Mouse (Mus musculus) MEL (cell line): ENCODE measurements around the gene Chst4.

ENCODE experiments used
- ETS1 ChIP-seq: IDR thresholded peaks from 2 replicates; pipeline ENCODE4 v1.6.1; 2012; ENCODE audit warnings: low read depth, mild to moderate bottlenecking, inconsistent platforms, low read length, improper control_type of control experiment, moderate library complexity
- MAFK ChIP-seq: IDR thresholded peaks from 2 replicates; pipeline ENCODE4 v1.6.1; 2011; ENCODE audit warnings: low read depth, mild to moderate bottlenecking, low read length, improper control_type of control experiment, borderline replicate concordance
- MYC ChIP-seq: IDR thresholded peaks from 2 replicates; pipeline ENCODE4 v1.6.1; 2011; ENCODE audit warnings: low read depth, mild to moderate bottlenecking, low read length, improper control_type of control experiment, moderate library complexity
- NRF1 ChIP-seq: IDR thresholded peaks from 2 replicates; pipeline ENCODE4 v1.6.1; 2014; ENCODE audit warnings: low read depth, mild to moderate bottlenecking, inconsistent platforms, low read length, improper control_type of control experiment, moderate library complexity; ENCODE audit not compliant: poor library complexity, insufficient read depth, severe bottlenecking
- POLR2A ChIP-seq, 2 experiments: IDR thresholded peaks; 2 replicates each; pipeline ENCODE4 v1.6.1; 2011 to 2012; ENCODE audit warnings: low read length in 2 of 2, mild to moderate bottlenecking in 2 of 2, control low read depth in 1 of 2, improper control_type of control experiment in 1 of 2, low read depth in 1 of 2, moderate library complexity in 1 of 2; ENCODE audit not compliant: control insufficient read depth in 1 of 2, insufficient read depth in 1 of 2, poor library complexity in 1 of 2
- RAD21 ChIP-seq: IDR thresholded peaks from 2 replicates; pipeline ENCODE4 v1.6.1; 2011; ENCODE audit warnings: mild to moderate bottlenecking, low read depth, low read length, improper control_type of control experiment
- TBP ChIP-seq: IDR thresholded peaks from 2 replicates; pipeline ENCODE4 v1.8.0; 2011; ENCODE audit warnings: low read depth, low read length, improper control_type of control experiment
- ZMIZ1 ChIP-seq: IDR thresholded peaks from 2 replicates; pipeline ENCODE4 v1.6.1; 2012; ENCODE audit warnings: low read depth, mild to moderate bottlenecking, inconsistent platforms, low read length, improper control_type of control experiment, moderate library complexity

- no peak for TF ChIP-seq MYC
- no peak for TF ChIP-seq POLR2A (IDR thresholded peaks at IDR 0.05; ENCODE audit: control insufficient read depth in 1 of 2, insufficient read depth in 1 of 2, low read depth in 1 of 2, low read length in 2 of 2, poor library complexity in 1 of 2)
- no peak for TF ChIP-seq MAFK
- no peak for TF ChIP-seq RAD21
- TF ChIP-seq ZMIZ1, result no peak
- TF ChIP-seq TBP, result no peak
- no peak for TF ChIP-seq NRF1
- TF ChIP-seq ETS1, result no peak
These were observed 35.2 kb downstream of the Chst4 start for GRCm38 (mm10) chr8:110004300-110004699.
